Mouse (Mus musculus): ENCODE results near the gene Armc6.
"Not testable (repeated sequence)": the region's sequence is repeated elsewhere in the genome, so short reads cannot be mapped to it uniquely, and the experiment has no call there.

Gene Armc6

GRCm38 (mm10) chr8:70230837-70231236 lies 3.4 kb downstream of the Armc6 start:
- DNase-seq (ENCODE audit: low read depth, low spot score), result no peak

- DNase-seq (ENCODE audit: low read depth, low spot score), result no peak
Measured at GRCm38 (mm10) chr8:70227997-70228396, 6.3 kb downstream of the Armc6 start.

GRCm38 (mm10) chr8:70223341-70223740 lies 10.9 kb downstream of the Armc6 start:
- DNase-seq (ENCODE audit: low read depth, low spot score), result no peak

- no peak for DNase-seq (ENCODE audit: low read depth, low spot score)
Measured at GRCm38 (mm10) chr8:70222041-70222440, 12.2 kb downstream of the Armc6 start.

- DNase-seq (ENCODE audit: low read depth, low spot score), result no peak
Measured at GRCm38 (mm10) chr8:70220911-70221310, 13.4 kb downstream of the Armc6 start.

- no peak for DNase-seq (ENCODE audit: low read depth, low spot score)
Measured at GRCm38 (mm10) chr8:70220236-70220840, 13.9 kb downstream of the Armc6 start.

GRCm38 (mm10) chr8:70219107-70219684 lies 15.1 kb downstream of the Armc6 start:
- no peak for DNase-seq (ENCODE audit: low read depth, low spot score)

- no peak for DNase-seq (ENCODE audit: low read depth, low spot score)
Measured at GRCm38 (mm10) chr8:70217441-70217840, 16.8 kb downstream of the Armc6 start.

GRCm38 (mm10) chr8:70216566-70216965 lies 17.7 kb downstream of the Armc6 start:
- DNase-seq (ENCODE audit: low read depth, low spot score), result no peak

- not testable (repeated sequence) for DNase-seq (ENCODE audit: low read depth, low spot score)
Measured at GRCm38 (mm10) chr8:70216161-70216560, 18.1 kb downstream of the Armc6 start.

GRCm38 (mm10) chr8:70215092-70215491 lies 19.2 kb downstream of the Armc6 start:
- DNase-seq (ENCODE audit: low read depth, low spot score), result no peak

GRCm38 (mm10) chr8:70214411-70214810 lies 19.9 kb downstream of the Armc6 start:
- DNase-seq (ENCODE audit: low read depth, low spot score), result no peak

GRCm38 (mm10) chr8:70212112-70213055 lies 21.9 kb downstream of the Armc6 start, which contains the start of gene Slc25a42:
Gene Slc25a42 (minus strand): TSS chr8:70212305.
- peak; percentile 98 for DNase-seq (ENCODE audit: low read depth, low spot score)

- no peak for DNase-seq (ENCODE audit: low read depth, low spot score)
Measured at GRCm38 (mm10) chr8:70211726-70212111, 22.5 kb downstream of the Armc6 start.

GRCm38 (mm10) chr8:70211275-70211674 lies 23.0 kb downstream of the Armc6 start:
- no peak for DNase-seq (ENCODE audit: low read depth, low spot score)

GRCm38 (mm10) chr8:70210538-70210937 lies 23.7 kb downstream of the Armc6 start:
- no peak for DNase-seq (ENCODE audit: low read depth, low spot score)

GRCm38 (mm10) chr8:70208130-70208529 lies 26.1 kb downstream of the Armc6 start:
- DNase-seq (ENCODE audit: low read depth, low spot score), result no peak

GRCm38 (mm10) chr8:70204757-70205156 lies 29.5 kb downstream of the Armc6 start:
- no peak for DNase-seq (ENCODE audit: low read depth, low spot score)

- DNase-seq (ENCODE audit: low read depth, low spot score), result no peak
Measured at GRCm38 (mm10) chr8:70203072-70203471, 31.2 kb downstream of the Armc6 start.

GRCm38 (mm10) chr8:70201417-70201816 lies 32.8 kb downstream of the Armc6 start:
- no peak for DNase-seq (ENCODE audit: low read depth, low spot score)

- no peak for DNase-seq (ENCODE audit: low read depth, low spot score)
Measured at GRCm38 (mm10) chr8:70200098-70200681, 34.1 kb downstream of the Armc6 start.

GRCm38 (mm10) chr8:70197603-70198002 lies 36.7 kb downstream of the Armc6 start:
- no peak for DNase-seq (ENCODE audit: low read depth, low spot score)
